Mouse (Mus musculus): ENCODE data around the gene Bptf.

DNA sequence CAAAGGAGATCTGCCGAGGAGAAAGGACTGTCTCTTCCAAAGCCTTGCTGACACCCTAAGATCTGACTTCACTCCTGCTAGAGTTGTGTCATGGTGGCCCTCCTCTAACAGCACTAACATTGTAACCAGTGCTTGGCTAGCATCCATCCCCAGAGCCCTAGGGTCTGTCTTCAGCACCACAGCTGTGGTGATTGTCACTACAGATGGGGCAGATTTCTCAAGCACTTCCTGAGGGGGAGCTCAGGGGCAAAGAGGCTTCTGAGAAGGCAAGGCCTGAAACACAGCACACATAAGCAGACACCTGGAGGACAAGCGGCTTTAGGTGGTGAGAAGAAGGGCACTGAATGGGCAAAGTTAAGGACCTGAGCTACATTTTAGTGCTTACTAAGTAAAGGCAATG lies 28.2 kb downstream of the Bptf start:
- no peak for TF ChIP-seq CTCF (IDR thresholded peaks at IDR 0.05; ENCODE audit: borderline replicate concordance, control insufficient read depth, extremely low read depth, insufficient read depth, low read length, poor library complexity)
- TF ChIP-seq POLR2A (IDR thresholded peaks at IDR 0.05; ENCODE audit: control insufficient read depth, extremely low read depth, insufficient read depth, low read length, poor library complexity) = no peak
